Mouse (Mus musculus) frontal cortex, adult (tissue): ENCODE data around the gene Hist3h2a.
A peak's percentile ranks its signal among the peaks of the same experiment; 100 is the strongest.

ENCODE experiments used
- ATAC-seq: cut with Nextera tagmentation; 2 replicates; pipeline ENCODE4 v1.9.2; 2017; ENCODE audit warnings: mild to moderate bottlenecking, moderate library complexity, mixed read lengths; ENCODE audit not compliant: low TSS enrichment

Hist3h2a gene

GRCm38 (mm10) chr11:58968551-58968950, 14.1 kb downstream of the Hist3h2a start:
- no peak for ATAC-seq

GRCm38 (mm10) chr11:58969027-58969426, 14.5 kb downstream of the Hist3h2a start:
- no peak for ATAC-seq

GRCm38 (mm10) chr11:58969659-58970058, 15.2 kb downstream of the Hist3h2a start:
- no peak for ATAC-seq

DNA sequence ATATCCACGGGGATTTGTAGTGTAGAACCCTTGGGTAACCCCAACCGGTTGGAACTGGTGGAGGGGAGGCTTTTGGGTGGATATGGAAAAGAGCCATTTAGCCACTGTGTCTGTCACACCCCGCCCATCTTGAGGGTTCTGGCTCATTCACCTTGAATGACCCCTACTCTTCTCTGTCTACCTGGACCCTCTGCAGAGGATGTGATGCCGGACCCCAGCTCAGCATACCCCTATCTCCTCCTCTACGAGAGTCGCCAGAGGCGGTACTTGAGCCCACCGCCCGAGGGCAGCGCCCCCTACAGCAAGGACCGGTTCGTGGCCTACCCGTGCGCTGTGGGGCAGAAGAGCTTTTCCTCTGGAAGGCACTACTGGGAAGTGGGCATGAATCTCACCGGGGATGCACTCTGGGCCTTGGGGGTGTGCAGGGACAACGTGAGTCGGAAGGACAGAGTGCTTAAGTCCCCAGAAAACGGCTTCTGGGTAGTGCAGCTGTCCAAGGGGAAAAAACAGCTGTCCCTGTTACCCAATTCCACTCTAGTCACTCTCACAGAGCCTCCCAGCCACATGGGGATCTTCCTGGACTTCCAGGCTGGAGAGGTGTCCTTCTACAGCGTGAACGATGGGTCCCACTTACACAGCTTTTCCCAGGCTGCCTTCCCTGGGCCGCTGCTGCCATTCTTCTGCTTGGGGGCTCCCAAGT, 16.5 kb downstream of the Hist3h2a start:
- no peak for ATAC-seq

DNA sequence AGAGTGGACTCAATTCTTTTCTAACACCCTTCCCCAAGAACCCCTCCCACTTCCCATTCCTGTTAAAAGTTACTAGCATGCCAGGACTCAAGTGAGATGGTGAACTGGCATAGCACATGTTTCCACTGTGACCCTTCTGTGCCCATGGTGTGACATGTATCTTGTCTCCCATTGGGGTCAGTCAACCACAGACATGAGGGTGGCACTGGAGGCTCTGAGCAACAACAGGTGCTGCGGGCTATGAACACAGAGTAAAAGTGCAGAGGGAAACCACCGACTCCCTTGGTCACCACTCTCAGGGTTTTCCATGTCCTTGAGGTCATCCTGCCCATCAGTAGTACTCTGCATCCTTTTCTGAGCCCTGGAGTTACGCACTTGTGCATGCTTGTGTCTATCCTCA, 17.3 kb downstream of the Hist3h2a start:
- no peak for ATAC-seq

DNA sequence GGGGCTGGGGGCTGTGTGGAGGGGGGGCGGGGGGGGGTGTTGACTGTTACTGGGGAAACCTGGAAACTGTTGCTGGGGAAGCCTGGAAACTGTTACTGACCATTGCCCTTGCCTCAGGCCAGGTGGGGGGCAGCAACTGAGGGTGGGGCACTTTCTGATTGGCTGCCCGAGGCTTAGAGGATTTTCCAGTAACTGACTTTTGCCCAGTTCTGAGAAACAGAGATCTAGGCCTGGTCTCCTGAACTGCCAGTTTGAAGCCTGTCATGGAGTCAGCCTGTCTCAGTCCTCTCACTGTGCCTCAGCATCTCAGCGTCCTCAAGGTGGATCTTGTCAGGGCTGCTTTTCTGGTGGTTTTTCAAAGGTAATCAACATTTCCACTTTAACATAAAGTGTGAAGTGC, 19.9 kb downstream of the Hist3h2a start:
- ATAC-seq, result no peak

GRCm38 (mm10) chr11:58977150-58977549, 22.7 kb downstream of the Hist3h2a start:
- ATAC-seq, result no peak; the same call in 1 of the 2 replicates

- no peak for ATAC-seq
Measured at GRCm38 (mm10) chr11:58977607-58978026, 23.1 kb downstream of the Hist3h2a start.

DNA sequence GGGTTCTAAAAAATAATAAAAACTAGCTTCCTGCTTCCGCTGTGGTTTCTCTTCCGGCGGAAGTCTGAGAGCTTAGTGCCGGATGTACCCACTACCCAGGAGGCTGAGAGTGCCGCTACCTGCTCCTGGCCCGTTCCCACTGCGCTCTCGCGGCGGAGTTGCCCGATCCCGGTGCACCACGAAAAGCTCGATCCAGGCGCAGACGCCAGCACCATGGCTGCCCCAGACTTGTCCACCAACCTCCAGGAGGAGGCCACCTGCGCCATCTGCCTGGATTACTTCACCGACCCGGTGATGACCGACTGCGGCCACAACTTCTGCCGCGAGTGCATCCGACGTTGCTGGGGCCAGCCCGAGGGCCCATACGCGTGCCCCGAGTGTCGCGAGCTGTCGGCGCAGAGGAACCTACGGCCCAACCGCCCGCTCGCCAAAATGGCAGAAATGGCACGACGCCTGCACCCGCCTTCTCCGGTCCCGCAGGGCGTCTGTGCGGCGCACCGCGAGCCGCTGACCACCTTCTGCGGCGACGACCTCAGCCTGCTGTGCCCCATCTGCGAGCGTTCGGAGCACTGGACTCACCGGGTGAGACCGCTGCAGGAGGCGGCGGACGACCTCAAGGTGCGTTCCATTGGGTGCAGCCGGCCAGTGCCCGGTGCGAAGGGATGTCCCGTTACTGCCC, 23.7 kb downstream of the Hist3h2a start, which contains the start of gene Trim11:
TSS of gene Trim11 (plus strand) at position 67 of the 679 bp plus-strand sequence.
- peak; percentile 58 for ATAC-seq

DNA sequence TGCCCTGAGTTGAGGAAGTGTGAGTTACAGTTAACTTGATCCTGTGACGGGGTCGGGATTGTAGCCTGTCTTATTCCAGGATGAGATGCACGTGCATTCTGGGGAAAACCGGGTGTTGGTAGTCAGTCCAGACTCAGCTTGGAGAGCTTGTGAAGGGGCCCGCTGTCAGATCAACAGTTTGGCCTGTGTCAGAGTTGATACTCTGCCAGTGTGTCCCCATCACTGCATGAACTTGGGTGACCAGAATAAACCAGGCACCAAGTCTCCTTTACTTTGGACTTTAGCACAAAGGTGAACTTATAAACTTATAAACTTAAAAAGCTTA, 24.2 kb downstream of the Hist3h2a start:
- ATAC-seq, result no peak

DNA sequence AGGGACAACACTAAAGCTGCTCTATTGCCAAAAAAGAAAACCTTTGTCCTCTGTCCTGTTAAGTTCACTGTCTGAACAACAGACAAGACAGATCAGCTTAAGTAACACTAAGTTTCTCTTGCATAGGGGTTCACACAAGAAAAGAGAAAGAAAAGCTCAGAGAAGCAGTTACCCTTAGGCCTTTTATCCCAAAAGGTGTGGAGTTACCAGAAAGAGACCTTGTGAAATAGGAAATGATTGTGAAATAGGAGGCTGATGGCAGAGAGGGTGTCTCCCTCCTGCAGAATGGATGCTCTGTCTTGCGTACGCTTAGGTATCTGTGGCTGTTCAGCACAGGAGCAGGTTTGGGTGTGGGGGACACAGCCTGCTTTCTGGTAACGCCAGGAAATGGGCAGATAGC, 24.7 kb downstream of the Hist3h2a start:
- no peak for ATAC-seq

DNA sequence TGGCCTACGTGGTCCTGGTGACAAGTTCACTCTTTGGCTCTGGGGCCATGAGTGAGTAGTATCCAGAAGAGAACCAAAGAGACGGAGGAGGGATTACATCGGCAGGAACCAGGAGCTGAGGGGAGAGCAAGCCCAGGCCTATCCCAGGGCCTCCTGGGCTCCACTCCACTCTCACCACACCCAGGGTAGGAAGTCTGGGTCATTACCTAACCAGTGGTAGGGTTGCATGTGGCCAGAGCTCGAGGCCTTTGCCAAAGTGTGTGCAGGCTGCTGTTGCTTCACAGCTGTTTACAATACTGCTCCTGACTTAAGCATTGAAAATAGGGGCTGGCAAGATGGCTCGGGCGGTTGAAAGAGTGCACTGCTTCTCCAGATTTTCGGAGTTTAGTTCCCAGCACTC, 25.2 kb downstream of the Hist3h2a start:
- ATAC-seq, result no peak

GRCm38 (mm10) chr11:58980381-58980990, 26.0 kb downstream of the Hist3h2a start:
- no peak for ATAC-seq

DNA sequence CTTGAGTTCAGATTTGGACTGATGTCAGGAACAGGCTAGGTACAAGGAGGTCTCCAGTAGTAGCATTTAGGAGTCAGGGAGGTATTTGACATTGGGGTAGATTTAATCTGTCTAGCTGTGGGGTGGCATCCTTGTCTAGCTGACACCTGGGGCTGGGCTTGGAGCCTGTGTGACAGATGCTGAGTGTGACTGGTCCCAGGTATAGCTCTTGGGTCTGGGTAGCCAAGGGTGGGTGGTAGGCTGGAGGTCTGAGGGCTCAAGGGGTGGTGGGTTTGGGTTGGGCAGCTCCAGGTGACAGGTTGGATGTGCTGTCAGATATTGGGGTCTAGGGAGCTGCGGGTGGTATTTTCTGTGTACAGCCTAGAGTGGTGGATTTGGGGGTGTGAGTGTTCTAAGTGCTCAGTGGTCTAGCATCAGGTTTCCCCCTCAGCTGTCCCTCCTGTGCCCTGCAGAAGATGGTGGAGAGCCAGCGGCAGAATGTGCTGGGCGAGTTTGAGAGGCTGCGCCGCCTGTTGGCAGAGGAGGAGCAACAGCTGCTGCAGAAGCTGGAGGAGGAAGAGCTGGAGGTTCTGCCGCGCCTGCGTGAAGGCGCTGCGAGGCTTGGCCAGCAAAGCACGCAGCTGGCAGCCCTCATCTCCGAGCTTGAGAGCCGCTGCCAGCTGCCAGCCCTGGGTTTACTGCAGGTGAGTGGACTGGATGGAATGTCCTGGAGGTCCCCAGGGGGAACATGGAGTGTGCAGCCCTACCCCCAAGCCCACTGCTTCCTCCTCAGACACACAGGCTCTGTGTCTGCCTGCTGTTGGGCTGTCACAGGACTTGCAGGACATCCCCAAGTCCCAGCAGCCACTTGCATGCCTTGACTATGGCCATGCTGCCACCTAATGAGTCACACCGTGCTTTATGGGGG, 27.3 kb downstream of the Hist3h2a start:
- ATAC-seq, result peak; percentile 80

DNA sequence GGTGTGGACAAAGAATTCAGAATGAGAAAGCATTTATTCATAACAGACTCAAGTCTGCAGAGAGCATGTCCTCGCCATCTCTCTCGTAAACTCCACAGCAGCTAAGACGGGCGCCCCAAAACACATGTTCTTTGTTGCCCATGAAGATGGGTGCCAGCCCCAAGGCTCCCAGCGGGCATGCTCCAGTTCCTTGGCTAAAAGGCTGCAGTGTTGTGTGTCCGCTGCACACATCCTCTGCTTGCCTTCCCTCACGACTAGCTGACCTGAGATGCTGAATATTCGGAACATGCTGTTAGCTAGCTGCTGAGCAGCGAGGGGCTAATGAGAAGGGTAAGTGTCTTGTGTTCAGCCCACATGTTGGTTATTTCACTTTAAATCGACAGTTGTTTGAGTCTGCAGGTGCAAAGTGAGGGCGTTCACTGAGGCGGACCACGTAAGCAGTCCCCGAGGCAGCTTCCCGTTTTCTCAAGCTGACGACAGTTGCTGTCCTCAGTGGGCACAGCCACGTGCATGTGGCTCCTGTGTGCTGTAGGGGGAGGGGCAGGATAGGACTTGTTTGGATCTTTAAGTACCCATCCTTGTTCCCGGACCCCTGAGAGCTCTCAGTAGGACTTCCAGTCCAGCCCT, 28.1 kb downstream of the Hist3h2a start:
- ATAC-seq, result no peak

- peak; percentile 16 for ATAC-seq
Measured at GRCm38 (mm10) chr11:58983691-58984341, 29.3 kb downstream of the Hist3h2a start.

DNA sequence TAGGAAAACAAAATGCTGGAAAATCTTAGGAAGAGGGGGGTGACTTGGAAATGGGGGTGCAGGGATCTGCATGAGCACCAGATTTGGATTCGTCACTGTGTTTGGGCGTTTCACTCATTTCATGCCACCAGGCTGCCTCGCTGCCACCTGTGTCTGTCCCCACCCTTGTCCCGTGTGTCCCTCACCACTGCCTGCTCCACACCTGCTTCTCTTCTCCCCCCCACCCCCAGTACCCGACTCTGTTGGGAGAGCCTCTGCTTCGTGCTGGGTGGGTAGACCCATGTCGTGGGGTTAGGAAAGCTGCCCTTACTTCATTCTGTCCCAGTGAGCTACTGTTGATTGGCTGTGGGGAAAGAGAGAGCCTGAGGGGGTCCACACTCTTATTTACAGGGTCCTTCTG, 30.2 kb downstream of the Hist3h2a start:
- ATAC-seq, result no peak

DNA sequence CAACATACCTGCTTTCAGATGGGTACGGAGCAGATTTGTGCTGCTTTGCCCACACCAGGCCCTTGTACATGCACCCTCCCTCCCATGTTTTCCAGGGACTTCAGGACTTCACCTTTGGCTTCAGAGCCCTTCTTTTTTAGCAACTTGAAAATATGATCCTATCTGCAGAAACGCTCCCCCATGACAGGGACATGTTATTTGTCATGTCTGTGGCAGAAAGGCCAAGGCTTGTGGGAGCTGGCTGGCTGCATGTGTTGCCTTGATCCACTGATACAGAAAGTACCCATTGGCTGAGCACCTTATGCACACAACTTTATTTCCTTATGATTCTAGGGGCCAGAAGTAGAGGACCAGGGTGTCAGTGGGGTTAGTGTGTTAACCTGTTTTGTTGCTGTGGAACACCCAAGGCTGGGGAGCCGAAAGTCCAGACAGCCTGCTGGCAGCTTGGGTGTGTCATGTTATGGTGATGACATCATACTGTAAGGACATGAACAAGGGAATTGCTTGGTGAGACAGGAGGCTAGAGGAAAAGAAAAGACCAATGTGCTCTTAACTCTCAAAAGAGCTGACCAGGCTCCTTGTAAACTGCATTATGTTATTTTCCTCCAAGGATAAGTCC, 30.9 kb downstream of the Hist3h2a start:
- no peak for ATAC-seq

GRCm38 (mm10) chr11:58989166-58989565, 34.7 kb downstream of the Hist3h2a start:
- no peak for ATAC-seq

GRCm38 (mm10) chr11:58990141-58990540, 35.7 kb downstream of the Hist3h2a start:
- no peak for ATAC-seq

DNA sequence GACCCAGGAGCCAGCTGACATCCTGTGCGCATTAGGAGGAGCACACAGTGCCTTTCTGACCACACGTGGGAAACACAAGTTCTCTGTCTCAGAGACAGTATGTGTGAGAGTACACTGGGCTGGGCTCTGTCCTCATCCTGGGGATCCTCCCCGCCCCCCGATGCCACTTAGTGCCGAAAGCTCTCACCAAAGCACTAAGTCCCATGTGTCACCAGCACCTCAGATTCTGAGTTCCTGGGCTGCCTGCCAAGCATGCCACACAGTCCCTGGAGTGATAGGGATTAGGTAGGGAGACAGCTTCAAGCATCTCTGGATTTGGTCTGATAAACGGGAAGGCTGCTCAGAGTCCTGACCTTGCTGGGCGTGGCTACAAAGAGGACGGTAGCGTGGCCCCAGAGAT, 36.3 kb downstream of the Hist3h2a start:
- peak; percentile 8; the same call in 1 of the 2 replicates for ATAC-seq
